24 mouse cellular contexts compared by ENCODE assay signal in the genomic region with DNA sequence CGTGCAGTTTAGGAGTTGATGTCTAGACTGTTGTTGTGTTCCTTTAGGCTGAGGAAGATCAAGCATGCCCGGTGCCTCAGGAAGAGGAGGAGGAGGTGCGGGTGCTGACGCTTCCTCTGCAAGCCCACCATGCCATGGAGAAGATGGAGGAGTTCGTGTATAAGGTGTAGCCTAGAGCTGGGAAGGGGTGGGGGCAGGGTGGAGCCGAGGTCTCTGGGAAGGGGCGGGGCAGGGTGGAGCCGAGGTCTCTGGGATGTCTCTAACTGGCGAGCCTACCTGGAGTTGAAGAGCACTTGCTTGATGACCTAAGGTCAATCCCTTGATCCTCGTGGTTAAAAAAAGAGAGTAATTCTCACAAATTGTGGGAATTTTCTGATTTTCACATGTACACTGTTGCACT. TPM values are rescaled to one million over a fixed set of nuclear protein-coding genes. Genes with fewer than 3 reads are reported as not detected.
A peak's percentile ranks its signal among the peaks of the same experiment; 100 is the strongest.
DNase-seq lines count a peak whose midpoint lies in the region; ATAC-seq and TF ChIP-seq lines count a peak whose summit lies in the region.
"Had no signal": no experiment of that assay in that cellular context is flagged by ENCODE, and none has a peak within 500 bp of the region (broad histone marks: within the 10 kb centered on the region; RNA-seq: fewer than 3 reads in every experiment).

No protein-coding gene starts in this region.

- ATAC-seq in stomach, embryonic 14.5 days (ENCODE audit: insufficient number of reproducible peaks, insufficient read depth, low FRiP score, low read depth) = peak; percentile 67; the same call in 1 of the 2 replicates
- ATAC-seq in stomach, postnatal 0 days (ENCODE audit: low FRiP score, low TSS enrichment) = no peak
- ATAC-seq in liver, embryonic 14.5 days (ENCODE audit: insufficient read depth) = peak; percentile 70
- ATAC-seq in hindbrain, embryonic 12.5 days (ENCODE audit: low FRiP score) = no peak
- ATAC-seq: activated CD4-positive, CD25-positive, alpha-beta regulatory T cell, adult 4 months; forebrain, embryonic 13.5 days; inflammation-experienced regulatory T-cells, adult 6 months had no signal

- no peaks in the 10 kb centered on the region for H3K9me3 ChIP-seq in stomach, embryonic 14.5 days (ENCODE audit: control insufficient read depth, low read depth, low read length)
- no peaks in the 10 kb centered on the region for H3K9me3 ChIP-seq in stomach, postnatal 0 days (ENCODE audit: control insufficient read depth, low read length)
- no peaks in the 10 kb centered on the region for H3K9me3 ChIP-seq in liver, embryonic 14.5 days (ENCODE audit: control insufficient read depth, low read length)
- no peaks in the 10 kb centered on the region for H3K9me3 ChIP-seq in hindbrain, embryonic 12.5 days (replicated peaks)
- H3K9me3 ChIP-seq: embryonic facial prominence, embryonic 15.5 days; forebrain, embryonic 13.5 days; heart, embryonic 15.5 days; midbrain, embryonic 12.5 days; neural tube, embryonic 13.5 days had no signal

- H3K4me3 ChIP-seq in stomach, embryonic 14.5 days (ENCODE audit: low read depth, low read length) = no peak overlapping the region
- no peak overlapping the region for H3K4me3 ChIP-seq in stomach, postnatal 0 days (ENCODE audit: low read depth, low read length)
- H3K4me3 ChIP-seq in bone marrow, adult 2 months (replicated peaks; ENCODE audit: control insufficient read depth, low read depth, low read length) = no peak overlapping the region
- H3K4me3 ChIP-seq in liver, embryonic 14.5 days (ENCODE audit: insufficient read depth in 1 of 2, low read depth in 2 of 2, low read length in 2 of 2) = peak overlapping the region in 1 of 2 experiments; percentile 18; a peak in 1 of 4 replicates
- no peak overlapping the region for H3K4me3 ChIP-seq in hindbrain, embryonic 12.5 days
- H3K4me3 ChIP-seq: embryonic facial prominence, embryonic 15.5 days; forebrain, embryonic 13.5 days; heart, embryonic 15.5 days; layer of hippocampus, adult 2 months; midbrain, embryonic 12.5 days; neural tube, embryonic 13.5 days had no signal

- H3K4me1 ChIP-seq in stomach, embryonic 14.5 days (ENCODE audit: control insufficient read depth, insufficient read depth, low read length) = 0 out of 2 replicates have a peak, but pooled peaks cover 4% of the 10 kb centered on the region
- peaks cover 2% of the 10 kb centered on the region for H3K4me1 ChIP-seq in stomach, postnatal 0 days (replicated peaks; ENCODE audit: control insufficient read depth, insufficient read depth)
- peaks cover 6% of the 10 kb centered on the region; the same call in 1 of the 2 replicates for H3K4me1 ChIP-seq in bone marrow, adult 2 months (ENCODE audit: control insufficient read depth, insufficient read depth, low read length)
- peaks cover 77 to 81% of the 10 kb centered on the region in 2 experiments for H3K4me1 ChIP-seq in liver, embryonic 14.5 days (replicated peaks; ENCODE audit: control insufficient read depth in 2 of 2, insufficient read depth in 2 of 2, low read length in 1 of 2)
- H3K4me1 ChIP-seq in hindbrain, embryonic 12.5 days = peaks cover 12% of the 10 kb centered on the region

- peaks cover 56% of the 10 kb centered on the region for H3K36me3 ChIP-seq in stomach, embryonic 14.5 days (ENCODE audit: control insufficient read depth, insufficient read depth, low read length)
- H3K36me3 ChIP-seq in stomach, postnatal 0 days (ENCODE audit: control insufficient read depth, insufficient read depth, low read length) = peaks cover 34% of the 10 kb centered on the region
- peaks cover 57% of the 10 kb centered on the region for H3K36me3 ChIP-seq in liver, embryonic 14.5 days (replicated peaks; ENCODE audit: control insufficient read depth, insufficient read depth, low read depth)
- peaks cover 62% of the 10 kb centered on the region for H3K36me3 ChIP-seq in hindbrain, embryonic 12.5 days

- no peaks in the 10 kb centered on the region for H3K27me3 ChIP-seq in stomach, embryonic 14.5 days (ENCODE audit: control insufficient read depth, insufficient read depth, low read length)
- H3K27me3 ChIP-seq in stomach, postnatal 0 days (ENCODE audit: control insufficient read depth, insufficient read depth, low read length) = no peaks in the 10 kb centered on the region
- H3K27me3 ChIP-seq in liver, embryonic 14.5 days (ENCODE audit: control insufficient read depth, insufficient read depth, low read length) = no peaks in the 10 kb centered on the region
- H3K27me3 ChIP-seq in hindbrain, embryonic 12.5 days = no peaks in the 10 kb centered on the region
- H3K27me3 ChIP-seq: embryonic facial prominence, embryonic 15.5 days; forebrain, embryonic 13.5 days; heart, embryonic 15.5 days; midbrain, embryonic 12.5 days; neural tube, embryonic 13.5 days had no signal

- no peak overlapping the region for H3K9ac ChIP-seq in stomach, embryonic 14.5 days (replicated peaks; ENCODE audit: low read depth, low read length)
- no peak overlapping the region for H3K9ac ChIP-seq in stomach, postnatal 0 days (ENCODE audit: low read length)
- H3K9ac ChIP-seq in liver, embryonic 14.5 days (replicated peaks) = no peak overlapping the region; the same call in 1 of the 2 replicates
- no peak overlapping the region for H3K9ac ChIP-seq in hindbrain, embryonic 12.5 days
- H3K9ac ChIP-seq: embryonic facial prominence, embryonic 15.5 days; forebrain, embryonic 13.5 days; heart, embryonic 15.5 days; midbrain, embryonic 12.5 days; neural tube, embryonic 13.5 days had no signal

- no peak for TF ChIP-seq EP300 in stomach, postnatal 0 days (optimal IDR thresholded peaks at IDR 0.05)
- no peak for TF ChIP-seq EP300 in liver, embryonic 14.5 days (IDR thresholded peaks at IDR 0.05; ENCODE audit: low read depth)

- WGBS in stomach, embryonic 14.5 days = 63% methylated on average over 10 of the region's 10 CpGs
- 57% methylated on average over 10 of the region's 10 CpGs for WGBS in stomach, postnatal 0 days
- 66% methylated on average over 10 of the region's 10 CpGs for WGBS in bone marrow, adult 2 months
- 33% methylated on average over 10 of the region's 10 CpGs for WGBS in liver, embryonic 14.5 days (ENCODE audit: insufficient replicate concordance)
- 82% methylated on average over 10 of the region's 10 CpGs for WGBS in hindbrain, embryonic 12.5 days

- H3K27ac ChIP-seq in stomach, embryonic 14.5 days (ENCODE audit: low read length) = no peak overlapping the region
- H3K27ac ChIP-seq in stomach, postnatal 0 days (replicated peaks) = no peak overlapping the region
- peak overlapping the region; percentile 50; the same call in 1 of the 2 replicates for H3K27ac ChIP-seq in bone marrow, adult 2 months (ENCODE audit: control insufficient read depth, insufficient read depth, low read depth, low read length, poor library complexity)
- H3K27ac ChIP-seq in liver, embryonic 14.5 days = peak overlapping the region; percentile 93
- no peak overlapping the region for H3K27ac ChIP-seq in hindbrain, embryonic 12.5 days
- H3K27ac ChIP-seq: embryonic facial prominence, embryonic 15.5 days; forebrain, embryonic 13.5 days; heart, embryonic 15.5 days; layer of hippocampus, adult 2 months; midbrain, embryonic 12.5 days; neural tube, embryonic 13.5 days had no signal

- DNase-seq in stomach, postnatal 0 days (ENCODE audit: low spot score) = no peak
- DNase-seq in liver, embryonic 14.5 days (ENCODE audit: low read depth in 3 of 3, low spot score in 3 of 3) = peak in 2 of 3 experiments; percentile 49 to 54
- DNase-seq in cerebellum, postnatal 10 days = no peak
- DNase-seq in kidney, postnatal 36 days = no peak
- DNase-seq: adrenal gland, postnatal 25 days; cerebellum, adult 9-10 months; embryo, embryonic 11 days; gastrocnemius, postnatal 36 days; left cerebral cortex, postnatal 4 days; lung, adult 2 months; lung, postnatal 4 days had no signal

- TF ChIP-seq POLR2A in bone marrow, adult 2 months (IDR thresholded peaks at IDR 0.05; ENCODE audit: borderline replicate concordance, control insufficient read depth, low read depth, low read length) = no peak

- no peak for TF ChIP-seq CTCF in stomach, postnatal 0 days (IDR thresholded peaks at IDR 0.05; ENCODE audit: low read depth)
- TF ChIP-seq CTCF in bone marrow, adult 2 months (IDR thresholded peaks at IDR 0.05; ENCODE audit: control insufficient read depth, insufficient read depth, low read length) = no peak
- no peak for TF ChIP-seq CTCF in liver, embryonic 14.5 days (IDR thresholded peaks at IDR 0.05; ENCODE audit: low read depth)

- H3K4me2 ChIP-seq in stomach, embryonic 14.5 days (replicated peaks; ENCODE audit: low read depth, low read length) = no peak overlapping the region
- no peak overlapping the region for H3K4me2 ChIP-seq in stomach, postnatal 0 days (replicated peaks; ENCODE audit: low read depth)
- H3K4me2 ChIP-seq in liver, embryonic 14.5 days (ENCODE audit: low read depth) = peak overlapping the region; percentile 60
- H3K4me2 ChIP-seq in hindbrain, embryonic 12.5 days (replicated peaks) = no peak overlapping the region
- H3K4me2 ChIP-seq: embryonic facial prominence, embryonic 15.5 days; forebrain, embryonic 13.5 days; heart, embryonic 15.5 days; midbrain, embryonic 12.5 days; neural tube, embryonic 13.5 days had no signal

RNA-seq across cellular contexts. Expression of gene Adipor1, which starts 8.7 kb away (rescaled TPM):
- 85.5 and 91.3 TPM in 2 replicates for polyA plus RNA-seq in stomach, embryonic 14.5 days (2014; fragmentation: Nextera tagmentation; extraction: Ambion mirVana)
- 84.4 and 90.2 TPM in 2 replicates for polyA plus RNA-seq in stomach, postnatal 0 days (2015; fragmentation: Nextera tagmentation; extraction: Ambion mirVana)
- polyA plus RNA-seq in bone marrow, adult 2 months (2011; ENCODE audit: insufficient read depth, insufficient read length, low replicate concordance, missing spikeins) = 98.9 and 107 TPM in 2 replicates
- polyA plus RNA-seq in liver, embryonic 14.5 days (2012; rRNA removed) = 56.1 and 59.6 TPM in 2 replicates
- polyA plus RNA-seq in liver, embryonic 14.5 days (2014; fragmentation: Nextera tagmentation; extraction: Ambion mirVana) = 126 and 134 TPM in 2 replicates
- 73.5 and 78.1 TPM in 2 replicates for polyA plus RNA-seq in hindbrain, embryonic 12.5 days (2016; fragmentation: Nextera tagmentation; extraction: Ambion mirVana)

RNA-seq across cellular contexts. Expression of gene Cyb5r1, which starts 18.6 kb away (rescaled TPM):
- 39.3 and 39.9 TPM in 2 replicates for polyA plus RNA-seq in stomach, embryonic 14.5 days (2014; fragmentation: Nextera tagmentation; extraction: Ambion mirVana)
- 14.2 and 14.3 TPM in 2 replicates for polyA plus RNA-seq in stomach, postnatal 0 days (2015; fragmentation: Nextera tagmentation; extraction: Ambion mirVana)
- polyA plus RNA-seq in bone marrow, adult 2 months (2011; ENCODE audit: insufficient read depth, insufficient read length, low replicate concordance, missing spikeins) = 17.6 and 40.8 TPM in 2 replicates
- polyA plus RNA-seq in liver, embryonic 14.5 days (2012; rRNA removed) = 13.0 and 14.9 TPM in 2 replicates
- 10.8 and 10.9 TPM in 2 replicates for polyA plus RNA-seq in liver, embryonic 14.5 days (2014; fragmentation: Nextera tagmentation; extraction: Ambion mirVana)
- 24.1 and 25.9 TPM in 2 replicates for polyA plus RNA-seq in hindbrain, embryonic 12.5 days (2016; fragmentation: Nextera tagmentation; extraction: Ambion mirVana)

RNA-seq across cellular contexts. Expression of gene Klhl12, which starts 31.4 kb away (rescaled TPM):
- polyA plus RNA-seq in stomach, embryonic 14.5 days (2014; fragmentation: Nextera tagmentation; extraction: Ambion mirVana) = 20.3 and 23.1 TPM in 2 replicates
- 10.0 and 10.6 TPM in 2 replicates for polyA plus RNA-seq in stomach, postnatal 0 days (2015; fragmentation: Nextera tagmentation; extraction: Ambion mirVana)
- 24.1 and 38.0 TPM in 2 replicates for polyA plus RNA-seq in bone marrow, adult 2 months (2011; ENCODE audit: insufficient read depth, insufficient read length, low replicate concordance, missing spikeins)
- polyA plus RNA-seq in liver, embryonic 14.5 days (2012; rRNA removed) = 12.1 and 17.9 TPM in 2 replicates
- polyA plus RNA-seq in liver, embryonic 14.5 days (2014; fragmentation: Nextera tagmentation; extraction: Ambion mirVana) = 28.0 and 31.6 TPM in 2 replicates
- 32.3 and 32.9 TPM in 2 replicates for polyA plus RNA-seq in hindbrain, embryonic 12.5 days (2016; fragmentation: Nextera tagmentation; extraction: Ambion mirVana)

RNA-seq across cellular contexts. Expression of gene 4933406M09Rik, which starts 38.2 kb away (rescaled TPM):
- not detected in 2 replicates for polyA plus RNA-seq in stomach, embryonic 14.5 days (2014; fragmentation: Nextera tagmentation; extraction: Ambion mirVana)
- not detected in 2 replicates for polyA plus RNA-seq in stomach, postnatal 0 days (2015; fragmentation: Nextera tagmentation; extraction: Ambion mirVana)
- not detected in 2 replicates for polyA plus RNA-seq in bone marrow, adult 2 months (2011; ENCODE audit: insufficient read depth, insufficient read length, low replicate concordance, missing spikeins)
- polyA plus RNA-seq in liver, embryonic 14.5 days (2012; rRNA removed) = not detected in 2 replicates
- not detected in 2 replicates for polyA plus RNA-seq in liver, embryonic 14.5 days (2014; fragmentation: Nextera tagmentation; extraction: Ambion mirVana)
- polyA plus RNA-seq in hindbrain, embryonic 12.5 days (2016; fragmentation: Nextera tagmentation; extraction: Ambion mirVana) = not detected in 2 replicates
- polyA plus RNA-seq: activated CD4-positive, CD25-positive, alpha-beta regulatory T cell, adult 4 months; embryonic facial prominence, embryonic 15.5 days; forebrain, embryonic 13.5 days; heart, embryonic 15.5 days; hindbrain, embryonic 11.5 days; inflammation-experienced regulatory T-cells, adult 6 months; kidney, embryonic 16.5 days; lung, adult 2 months; midbrain, embryonic 12.5 days; neural tube, embryonic 13.5 days had no signal

Comparison
In these comparisons a context has a peak if more than half of its experiments do, and no peak if none do; other contexts are left out.
1. ATAC-seq: peak in stomach, embryonic 14.5 days (single experiment) and liver, embryonic 14.5 days (single experiment); none in stomach, postnatal 0 days (single experiment) and hindbrain, embryonic 12.5 days (single experiment).
2. H3K27ac ChIP-seq: peak in bone marrow, adult 2 months (single experiment) and liver, embryonic 14.5 days (single experiment); none in stomach, embryonic 14.5 days (single experiment), stomach, postnatal 0 days (single experiment) and hindbrain, embryonic 12.5 days (single experiment).
3. DNase-seq: peak in liver, embryonic 14.5 days (2 of 3); none in stomach, postnatal 0 days (single experiment), cerebellum, postnatal 10 days (0 of 2) and kidney, postnatal 36 days (0 of 2).